Comparison of ENCODE assay signal across 8 mouse cellular contexts in genomic region chr5:139364911-139365571, GRCm38 (mm10). TPM values are rescaled to one million over a fixed set of nuclear protein-coding genes. Genes with fewer than 3 reads are reported as not detected.
A peak's percentile ranks its signal among the peaks of the same experiment; 100 is the strongest.
DNase-seq lines count a peak whose midpoint lies in the region; ATAC-seq and TF ChIP-seq lines count a peak whose summit lies in the region.

No protein-coding gene starts in this region.

- WGBS in heart, embryonic 15.5 days: 31% methylated on average over 5 of the region's 5 CpGs
- WGBS in liver, embryonic 12.5 days (ENCODE audit: insufficient replicate concordance): 39% methylated on average over 5 of the region's 5 CpGs
- 37% methylated on average over 5 of the region's 5 CpGs for WGBS in neural tube, embryonic 13.5 days

- peak overlapping the region; percentile 85 for H3K27ac ChIP-seq in left cerebral cortex, adult 2 months
- peak overlapping the region; percentile 45; the same call in 1 of the 2 replicates for H3K27ac ChIP-seq in heart, embryonic 15.5 days
- peak overlapping the region; percentile 58 for H3K27ac ChIP-seq in liver, embryonic 12.5 days
- peak overlapping the region; percentile 57 for H3K27ac ChIP-seq in neural tube, embryonic 13.5 days (replicated peaks)

- H3K36me3 ChIP-seq in heart, embryonic 15.5 days: no peaks in the 10 kb centered on the region
- H3K36me3 ChIP-seq in liver, embryonic 12.5 days: 0 out of 2 replicates have a peak, but pooled peaks cover 16% of the 10 kb centered on the region
- no peaks in the 10 kb centered on the region for H3K36me3 ChIP-seq in neural tube, embryonic 13.5 days

- H3K9ac ChIP-seq in heart, embryonic 15.5 days: no peak overlapping the region
- peak overlapping the region; percentile 24; the same call in 1 of the 2 replicates for H3K9ac ChIP-seq in liver, embryonic 12.5 days
- H3K9ac ChIP-seq in neural tube, embryonic 13.5 days: peak overlapping the region; percentile 38

- no peak for DNase-seq in left cerebral cortex, adult 2 months (ENCODE audit: extremely low spot score in 1 of 2, low spot score in 2 of 2)
- DNase-seq in left cerebral cortex, adult 18-20 months (ENCODE audit: low spot score in 2 of 2): no peak
- DNase-seq in thymus, adult 18-20 months: no peak
- DNase-seq in c-Kit-positive CD71-positive TER-119-positive erythroid progenitor cells, embryonic 14.5 days (ENCODE audit: low spot score): no peak
- DNase-seq in right cerebral cortex, adult 18-20 months: no peak

- peaks cover 14% of the 10 kb centered on the region for H3K4me1 ChIP-seq in heart, embryonic 15.5 days (replicated peaks)
- peaks cover 61% of the 10 kb centered on the region for H3K4me1 ChIP-seq in liver, embryonic 12.5 days
- peaks cover 16% of the 10 kb centered on the region for H3K4me1 ChIP-seq in neural tube, embryonic 13.5 days (replicated peaks)

- no peaks in the 10 kb centered on the region for H3K9me3 ChIP-seq in heart, embryonic 15.5 days (replicated peaks)
- no peaks in the 10 kb centered on the region for H3K9me3 ChIP-seq in liver, embryonic 12.5 days (replicated peaks)
- H3K9me3 ChIP-seq in neural tube, embryonic 13.5 days: no peaks in the 10 kb centered on the region

- no peak overlapping the region for H3K4me3 ChIP-seq in left cerebral cortex, adult 2 months
- H3K4me3 ChIP-seq in heart, embryonic 15.5 days: no peak overlapping the region
- H3K4me3 ChIP-seq in liver, embryonic 12.5 days: no peak overlapping the region
- no peak overlapping the region for H3K4me3 ChIP-seq in neural tube, embryonic 13.5 days

- intact Hi-C loops in left cerebral cortex, adult 2 months (cut with DNase I): loop anchor here (1.0 to 2.0 kb wide), 2 partner anchors 33 to 104 kb away; no protein-coding TSS in a partner anchor

- H3K4me2 ChIP-seq in heart, embryonic 15.5 days: no peak overlapping the region
- H3K4me2 ChIP-seq in liver, embryonic 12.5 days: peak overlapping the region; percentile 28
- no peak overlapping the region for H3K4me2 ChIP-seq in neural tube, embryonic 13.5 days

- no peak for TF ChIP-seq CTCF in left cerebral cortex, adult 2 months (IDR thresholded peaks at IDR 0.05)

- no peak for ATAC-seq in heart, embryonic 15.5 days (replicated peaks; ENCODE audit: insufficient number of reproducible peaks, insufficient read depth, low FRiP score, low read depth)
- ATAC-seq in liver, embryonic 12.5 days: peak; percentile 19
- ATAC-seq in neural tube, embryonic 13.5 days (ENCODE audit: low read depth): peak; percentile 38

- no peaks in the 10 kb centered on the region for H3K27me3 ChIP-seq in heart, embryonic 15.5 days
- no peaks in the 10 kb centered on the region for H3K27me3 ChIP-seq in liver, embryonic 12.5 days (replicated peaks)
- H3K27me3 ChIP-seq in neural tube, embryonic 13.5 days: no peaks in the 10 kb centered on the region

RNA-seq across cellular contexts. Expression of gene Gpr146, which starts 12.5 kb away (rescaled TPM):
- 10 to 100 TPM; 12.5 to 13.9 TPM for total RNA-seq in left cerebral cortex, adult 2 months (2021)
- total RNA-seq in left cerebral cortex, adult 18-20 months (2021): 10 to 100 TPM; 10.6 to 13.0 TPM
- polyA plus RNA-seq in heart, embryonic 15.5 days (2015; fragmentation: Nextera tagmentation; extraction: Ambion mirVana): 14.0 and 14.7 TPM in 2 replicates
- 18.3 and 19.3 TPM in 2 replicates for polyA plus RNA-seq in liver, embryonic 12.5 days (2016; fragmentation: Nextera tagmentation; extraction: Ambion mirVana)
- polyA plus RNA-seq in neural tube, embryonic 13.5 days (2015; fragmentation: Nextera tagmentation; extraction: Ambion mirVana): 1.8 and 1.9 TPM in 2 replicates

RNA-seq across cellular contexts. Expression of gene Cyp2w1, which starts 12.6 kb away (rescaled TPM):
- not detected for total RNA-seq in left cerebral cortex, adult 2 months (2021)
- total RNA-seq in left cerebral cortex, adult 18-20 months (2021): not detected
- polyA plus RNA-seq in heart, embryonic 15.5 days (2015; fragmentation: Nextera tagmentation; extraction: Ambion mirVana): 0.47 TPM in 1 of 2 replicates, not detected in the other
- not detected in 2 replicates for polyA plus RNA-seq in liver, embryonic 12.5 days (2016; fragmentation: Nextera tagmentation; extraction: Ambion mirVana)
- polyA plus RNA-seq in neural tube, embryonic 13.5 days (2015; fragmentation: Nextera tagmentation; extraction: Ambion mirVana): not detected in 2 replicates

RNA-seq across cellular contexts. Expression of gene Cox19, which starts 13.8 kb away (rescaled TPM):
- 10 to 100 TPM; 67.6 to 69.4 TPM for total RNA-seq in left cerebral cortex, adult 2 months (2021)
- total RNA-seq in left cerebral cortex, adult 18-20 months (2021): 10 to 100 TPM; 66.8 to 67.7 TPM
- polyA plus RNA-seq in heart, embryonic 15.5 days (2015; fragmentation: Nextera tagmentation; extraction: Ambion mirVana): 69.7 and 77.3 TPM in 2 replicates
- 72.3 and 73.8 TPM in 2 replicates for polyA plus RNA-seq in liver, embryonic 12.5 days (2016; fragmentation: Nextera tagmentation; extraction: Ambion mirVana)
- polyA plus RNA-seq in neural tube, embryonic 13.5 days (2015; fragmentation: Nextera tagmentation; extraction: Ambion mirVana): 113 and 120 TPM in 2 replicates

RNA-seq across cellular contexts. Expression of gene Adap1, which starts 39.6 kb away (rescaled TPM):
- 100 to 1,000 TPM; 242 to 256 TPM for total RNA-seq in left cerebral cortex, adult 2 months (2021)
- total RNA-seq in left cerebral cortex, adult 18-20 months (2021): 100 to 1,000 TPM; 229 to 237 TPM
- polyA plus RNA-seq in heart, embryonic 15.5 days (2015; fragmentation: Nextera tagmentation; extraction: Ambion mirVana): 1.9 and 3.1 TPM in 2 replicates
- polyA plus RNA-seq in liver, embryonic 12.5 days (2016; fragmentation: Nextera tagmentation; extraction: Ambion mirVana): 6.7 and 7.3 TPM in 2 replicates
- polyA plus RNA-seq in neural tube, embryonic 13.5 days (2015; fragmentation: Nextera tagmentation; extraction: Ambion mirVana): 51.5 and 66.3 TPM in 2 replicates

RNA-seq across cellular contexts. Expression of gene C130050O18Rik, which starts 40.0 kb away (rescaled TPM):
- total RNA-seq in left cerebral cortex, adult 2 months (2021): under 1 TPM; 0.29 to 0.63 TPM
- under 1 TPM in 1 of 2 experiments, not detected in 1; 0.33 TPM for total RNA-seq in left cerebral cortex, adult 18-20 months (2021)
- polyA plus RNA-seq in heart, embryonic 15.5 days (2015; fragmentation: Nextera tagmentation; extraction: Ambion mirVana): 0.63 and 0.76 TPM in 2 replicates
- polyA plus RNA-seq in liver, embryonic 12.5 days (2016; fragmentation: Nextera tagmentation; extraction: Ambion mirVana): 0.72 and 0.75 TPM in 2 replicates
- 0.38 and 0.39 TPM in 2 replicates for polyA plus RNA-seq in neural tube, embryonic 13.5 days (2015; fragmentation: Nextera tagmentation; extraction: Ambion mirVana)
